Mouse (Mus musculus) bone marrow macrophage, adult 2 months (primary cell): ENCODE measurements around the gene Kif21b.

Experiments used
- CTCF ChIP-seq: IDR thresholded peaks from 2 replicates; pipeline ENCODE4 v1.5.1; 2012; ENCODE audit warnings: low read depth, mild to moderate bottlenecking, low read length, moderate library complexity
- POLR2A ChIP-seq: IDR thresholded peaks from 2 replicates; pipeline ENCODE4 v1.6.1; 2012; ENCODE audit warnings: mild to moderate bottlenecking, low read depth, low read length, borderline replicate concordance

DNA sequence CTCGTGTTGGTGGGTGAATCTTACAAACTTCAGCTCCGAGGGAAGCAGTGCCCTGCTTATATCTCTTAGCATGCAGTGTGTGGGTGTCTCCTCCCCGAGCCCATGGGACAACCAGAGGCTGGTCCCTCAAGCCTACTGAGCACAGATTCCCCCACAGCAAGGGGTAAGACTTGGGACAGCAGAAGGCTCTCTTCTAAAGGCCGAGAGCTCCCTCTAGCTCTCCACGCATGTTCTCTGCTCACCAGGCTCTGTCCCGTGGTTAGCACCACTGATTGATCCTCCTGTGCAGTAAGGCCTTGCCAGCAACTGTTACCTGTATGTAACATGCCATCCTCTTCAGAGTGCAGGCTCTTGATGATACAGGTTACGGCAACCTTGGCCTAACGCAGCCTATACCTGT is 36.5 kb downstream of the Kif21b start:
- no peak for TF ChIP-seq CTCF
- TF ChIP-seq POLR2A: no peak
